Mouse (Mus musculus) forebrain, embryonic 16.5 days (tissue): ENCODE results near the gene Serpina3c. TPM values are rescaled to one million over a fixed set of nuclear protein-coding genes. Genes with fewer than 3 reads are reported as not detected.

Experiments used
- polyA plus RNA-seq: library from polyadenylated mRNA; unstranded; fragments of >200 nt; fragmentation: Nextera tagmentation; extraction: Ambion mirVana; gene quantifications from 2 replicates; pipeline ENCODE4 v1.2.1, GENCODE M21; 2015

Serpina3c gene
- polyA plus RNA-seq, 1 experiment from 2014 or later = not detected

Other genes with a start within 250 kb of the Serpina3c start
- not detected in 2 replicates for gene Serpina1c, start 249.0 kb downstream of the Serpina3c start, polyA plus RNA-seq
- gene Serpina1e, start 194.9 kb downstream of the Serpina3c start, polyA plus RNA-seq = not detected in 2 replicates
- gene Serpina11, start 163.9 kb downstream of the Serpina3c start, polyA plus RNA-seq = not detected in 2 replicates
- gene Serpina9, start 140.1 kb downstream of the Serpina3c start, polyA plus RNA-seq = 0.15 TPM in 1 of 2 replicates, not detected in the other
- not detected in 2 replicates for gene Serpina12, start 109.4 kb downstream of the Serpina3c start, polyA plus RNA-seq
- gene Serpina5, start 52.8 kb downstream of the Serpina3c start, polyA plus RNA-seq = not detected in 2 replicates
- not detected in 2 replicates for gene Serpina3a, start 41.1 kb downstream of the Serpina3c start, polyA plus RNA-seq
- gene Serpina3b, start 25.9 kb downstream of the Serpina3c start, polyA plus RNA-seq = 0.10 TPM in 1 of 2 replicates, not detected in the other
- 0.20 TPM in 1 of 2 replicates, not detected in the other for gene Serpina3f, start 60.7 kb upstream of the Serpina3c start, polyA plus RNA-seq
- not detected in 2 replicates for gene Serpina3g, start 82.4 kb upstream of the Serpina3c start, polyA plus RNA-seq
- not detected in 2 replicates for gene Serpina3i, start 109.3 kb upstream of the Serpina3c start, polyA plus RNA-seq
- gene Serpina3j, start 160.7 kb upstream of the Serpina3c start, polyA plus RNA-seq = not detected in 2 replicates
- gene Serpina3k, start 184.6 kb upstream of the Serpina3c start, polyA plus RNA-seq = not detected in 2 replicates
- not detected in 2 replicates for gene Serpina3m, start 184.6 kb upstream of the Serpina3c start, polyA plus RNA-seq